Mouse (Mus musculus): Measurements from ENCODE around the gene Uevld.

- TF ChIP-seq CTCF (IDR thresholded peaks at IDR 0.05; ENCODE audit: low read depth) (no peak), EP300 (IDR thresholded peaks at IDR 0.05; ENCODE audit: low read depth) (no peak)
Measured at GRCm38 (mm10) chr7:47000644-47000983, 42.3 kb upstream of the Uevld start.

Data from liver, embryonic 14.5 days (tissue).